Mouse (Mus musculus) spleen, adult 2 months (tissue): ENCODE data around the gene Gsg1. TPM values are rescaled to one million over a fixed set of nuclear protein-coding genes. Genes with fewer than 3 reads are reported as not detected.
A peak's percentile ranks its signal among the peaks of the same experiment; 100 is the strongest.

Experiments
- DNase-seq, 2 experiments: peaks; one replicate each; pipeline versions ENCODE4 v3.0.0 to v3.0.0-alpha.2; 2012 to 2021; ENCODE audit warnings: low spot score in 2 of 2, low read depth in 1 of 2
- H3K27ac ChIP-seq: fragments of 200-500 bp; 2 replicates; pipeline ENCODE4 v1.5.1; 2012; ENCODE audit warnings: low read length, inconsistent platforms; ENCODE audit not compliant: insufficient read depth
- H3K27me3 ChIP-seq: fragments of 200-500 bp; 2 replicates; pipeline ENCODE4 v1.6.1; 2012; ENCODE audit warnings: mild to moderate bottlenecking, moderate library complexity, low read length, inconsistent platforms; ENCODE audit not compliant: control insufficient read depth, insufficient read depth
- H3K36me3 ChIP-seq: fragments of 200-500 bp; 2 replicates; pipeline ENCODE4 v1.6.1; 2012; ENCODE audit warnings: mild to moderate bottlenecking, low read length, inconsistent platforms; ENCODE audit not compliant: control insufficient read depth, insufficient read depth
- H3K4me1 ChIP-seq: fragments of 200-500 bp; 2 replicates; pipeline ENCODE4 v1.6.1; 2011; ENCODE audit warnings: inconsistent platforms; ENCODE audit not compliant: control insufficient read depth, insufficient read depth, insufficient read length
- H3K4me3 ChIP-seq: fragments of 200-500 bp; 2 replicates; pipeline ENCODE4 v1.5.1; 2011; ENCODE audit warnings: mild to moderate bottlenecking, inconsistent platforms; ENCODE audit not compliant: insufficient read depth, insufficient read length; ENCODE audit errors: extremely low read depth
- CTCF ChIP-seq: fragments of 200-500 bp; IDR thresholded peaks from 2 replicates; pipeline ENCODE4 v1.5.1; 2011; ENCODE audit warnings: mild to moderate bottlenecking, inconsistent platforms; ENCODE audit not compliant: insufficient read depth, insufficient read length, insufficient replicate concordance; ENCODE audit errors: extremely low read depth
- POLR2A ChIP-seq: fragments of 200-500 bp; IDR thresholded peaks from 2 replicates; pipeline ENCODE4 v1.6.1; 2011; ENCODE audit warnings: low read depth, low read length, inconsistent platforms
- WGBS: fragments of 180-500 bp; shearing (Covaris S2); methylation state at CpG from one replicate; pipeline ENCODE4 v1.1.7; 2018; 5-methylcytosine and 5-hydroxymethylcytosine counted together
- polyA plus RNA-seq: library from polyadenylated mRNA; depleted of rRNA; stranded (reverse); fragments of >200 nt; gene quantifications from 2 replicates; pipeline ENCODE4 v1.2.3, GENCODE M21; 2012

The Gsg1 gene
- polyA plus RNA-seq, 1 experiment = 0.83 TPM

- H3K27me3 ChIP-seq = no peaks in the 10 kb centered on the region
- H3K4me1 ChIP-seq = no peaks in the 10 kb centered on the region
- H3K27ac ChIP-seq = no peak overlapping the region
- DNase-seq = peak in 1 of 2 experiments; percentile 30
- no peak overlapping the region for H3K4me3 ChIP-seq
- TF ChIP-seq POLR2A (no peak), CTCF (peak; percentile 65; the same call in 1 of the 2 replicates)
- 34% methylated on average over 19 of the region's 19 CpGs for WGBS
- no peaks in the 10 kb centered on the region for H3K36me3 ChIP-seq
Measured at GRCm38 (mm10) chr6:135249846-135250531, 4.2 kb downstream of the Gsg1 start.

- Histone ChIP-seq H3K4me3 (no peak overlapping the region), H3K36me3 (no peaks in the 10 kb centered on the region), H3K4me1 (no peaks in the 10 kb centered on the region), H3K27ac (no peak overlapping the region), H3K27me3 (no peaks in the 10 kb centered on the region)
- no peak for TF ChIP-seq POLR2A
- no peak for TF ChIP-seq CTCF
- no peak for DNase-seq
- 69% methylated on average over 6 of the region's 6 CpGs for WGBS
Measured at GRCm38 (mm10) chr6:135247861-135248260, 6.3 kb downstream of the Gsg1 start.

- Histone ChIP-seq H3K4me3 (no peak overlapping the region), H3K4me1 (peaks cover 3% of the 10 kb centered on the region; the same call in 1 of the 2 replicates), H3K27me3 (no peaks in the 10 kb centered on the region), H3K27ac (no peak overlapping the region), H3K36me3 (no peaks in the 10 kb centered on the region)
- WGBS = 84% methylated on average over 8 of the region's 8 CpGs
- no peak for TF ChIP-seq POLR2A
- TF ChIP-seq CTCF = no peak
- DNase-seq = no peak
Measured at GRCm38 (mm10) chr6:135245586-135245985, 8.6 kb downstream of the Gsg1 start.

- no peak for DNase-seq
- Histone ChIP-seq H3K27ac (no peak overlapping the region), H3K27me3 (no peaks in the 10 kb centered on the region)
Measured at GRCm38 (mm10) chr6:135240361-135240760, 13.8 kb downstream of the Gsg1 start.

GRCm38 (mm10) chr6:135238211-135238610 is 15.9 kb downstream of the Gsg1 start:
- Histone ChIP-seq H3K4me1 (peaks cover 6% of the 10 kb centered on the region; the same call in 1 of the 2 replicates), H3K36me3 (no peaks in the 10 kb centered on the region; the same call in 1 of the 2 replicates), H3K27me3 (no peaks in the 10 kb centered on the region), H3K4me3 (no peak overlapping the region), H3K27ac (no peak overlapping the region)
- no peak for DNase-seq
- TF ChIP-seq POLR2A (no peak), CTCF (no peak)
- WGBS = 87% methylated on average over 4 of the region's 4 CpGs

More at GRCm38 (mm10) chr6:135240361-135240760, 13.8 kb downstream of the Gsg1 start:
- Histone ChIP-seq H3K36me3 (no peaks in the 10 kb centered on the region), H3K4me3 (no peak overlapping the region), H3K4me1 (peaks cover 6% of the 10 kb centered on the region; the same call in 1 of the 2 replicates)
- no peak for TF ChIP-seq POLR2A
- TF ChIP-seq CTCF = no peak
- 40% methylated on average over 8 of the region's 8 CpGs for whole genome bisulfite sequencing

GRCm38 (mm10) chr6:135237326-135237725 is 16.8 kb downstream of the Gsg1 start:
- Histone ChIP-seq H3K27ac (no peak overlapping the region), H3K36me3 (no peaks in the 10 kb centered on the region; the same call in 1 of the 2 replicates), H3K27me3 (no peaks in the 10 kb centered on the region), H3K4me3 (no peak overlapping the region), H3K4me1 (peaks cover 6% of the 10 kb centered on the region; the same call in 1 of the 2 replicates)
- no peak for DNase-seq
- 11% methylated on average over 14 of the region's 14 CpGs for WGBS
- TF ChIP-seq CTCF (no peak), POLR2A (no peak)

GRCm38 (mm10) chr6:135236576-135236975 is 17.6 kb downstream of the Gsg1 start:
- Histone ChIP-seq H3K27me3 (no peaks in the 10 kb centered on the region), H3K4me1 (peaks cover 6% of the 10 kb centered on the region; the same call in 1 of the 2 replicates), H3K4me3 (no peak overlapping the region), H3K27ac (no peak overlapping the region), H3K36me3 (no peaks in the 10 kb centered on the region; the same call in 1 of the 2 replicates)
- no peak for DNase-seq
- TF ChIP-seq POLR2A = no peak
- TF ChIP-seq CTCF = no peak
- 92% methylated on average over 3 of the region's 3 CpGs for WGBS
